27 mouse cellular contexts compared by ENCODE assay signal in genomic region chr10:93441501-93441900, GRCm38 (mm10). TPM values are rescaled to one million over a fixed set of nuclear protein-coding genes. Genes with fewer than 3 reads are reported as not detected.
A peak's percentile ranks its signal among the peaks of the same experiment; 100 is the strongest.
DNase-seq lines count a peak whose midpoint lies in the region; ATAC-seq lines count a peak whose summit lies in the region.
"Had no signal": no experiment of that assay in that cellular context is flagged by ENCODE, and none has a peak within 500 bp of the region (broad histone marks: within the 10 kb centered on the region; RNA-seq: fewer than 3 reads in every experiment).

No protein-coding gene starts in this region.

- no peak for ATAC-seq in heart, embryonic 11.5 days (replicated peaks; ENCODE audit: insufficient number of reproducible peaks, low FRiP score, low TSS enrichment)
- peak; percentile 78 for ATAC-seq in heart, embryonic 16.5 days (replicated peaks; ENCODE audit: extremely low read depth, insufficient read depth, low FRiP score)
- peak; percentile 50; the same call in 1 of the 2 replicates for ATAC-seq in lung, embryonic 15.5 days (ENCODE audit: borderline replicate concordance, extremely low read depth, low FRiP score, low TSS enrichment)
- ATAC-seq in erythroblast, adult 5-6 weeks (replicated peaks; ENCODE audit: low FRiP score, poor library complexity, severe bottlenecking), result no peak
- ATAC-seq: forebrain, embryonic 15.5 days; intestine, postnatal 0 days had no signal

- intact Hi-C loops in heart, postnatal 10 days (cut with DNase I), result no loop called here
- intact Hi-C loops in heart, postnatal 25 days (cut with DNase I), result no loop called here

- H3K27me3 ChIP-seq in heart, embryonic 11.5 days (ENCODE audit: control insufficient read depth, insufficient read depth, low read length), result no peaks in the 10 kb centered on the region
- H3K27me3 ChIP-seq in heart, embryonic 16.5 days (ENCODE audit: control insufficient read depth, insufficient read depth, low read length), result no peaks in the 10 kb centered on the region
- H3K27me3 ChIP-seq in lung, embryonic 15.5 days, result no peaks in the 10 kb centered on the region
- H3K27me3 ChIP-seq: embryonic facial prominence, embryonic 12.5 days; forebrain, embryonic 15.5 days; limb, embryonic 15.5 days had no signal

- H3K9ac ChIP-seq in heart, embryonic 11.5 days (ENCODE audit: low read depth, low read length), result no peak overlapping the region
- no peak overlapping the region for H3K9ac ChIP-seq in heart, embryonic 16.5 days (ENCODE audit: low read length)
- H3K9ac ChIP-seq in lung, embryonic 15.5 days, result no peak overlapping the region
- H3K9ac ChIP-seq: embryonic facial prominence, embryonic 12.5 days; forebrain, embryonic 15.5 days; hindbrain, embryonic 14.5 days; limb, embryonic 15.5 days had no signal

- H3K4me2 ChIP-seq in heart, embryonic 11.5 days, result no peak overlapping the region
- H3K4me2 ChIP-seq in heart, embryonic 16.5 days (ENCODE audit: low read depth, low read length), result no peak overlapping the region
- H3K4me2 ChIP-seq in lung, embryonic 15.5 days, result no peak overlapping the region
- H3K4me2 ChIP-seq: embryonic facial prominence, embryonic 12.5 days; forebrain, embryonic 15.5 days; hindbrain, embryonic 14.5 days; limb, embryonic 15.5 days had no signal

- 39% methylated on average over 6 of the region's 6 CpGs for WGBS in heart, embryonic 11.5 days (ENCODE audit: insufficient replicate concordance)
- 37% methylated on average over 6 of the region's 6 CpGs for WGBS in heart, embryonic 16.5 days
- 69% methylated on average over 6 of the region's 6 CpGs for WGBS in lung, embryonic 15.5 days

- H3K36me3 ChIP-seq in heart, embryonic 11.5 days (ENCODE audit: control insufficient read depth, insufficient read depth, low read length), result no peaks in the 10 kb centered on the region
- H3K36me3 ChIP-seq in heart, embryonic 16.5 days (ENCODE audit: control insufficient read depth, insufficient read depth), result no peaks in the 10 kb centered on the region
- H3K36me3 ChIP-seq in lung, embryonic 15.5 days, result no peaks in the 10 kb centered on the region
- H3K36me3 ChIP-seq: embryonic facial prominence, embryonic 12.5 days; forebrain, embryonic 10.5 days; forebrain, embryonic 15.5 days; limb, embryonic 10.5 days; limb, embryonic 15.5 days had no signal

- H3K27ac ChIP-seq in heart, embryonic 11.5 days (ENCODE audit: low read depth, low read length), result peak overlapping the region; percentile 72
- peak overlapping the region; percentile 78 for H3K27ac ChIP-seq in heart, embryonic 16.5 days (ENCODE audit: low read length)
- no peak overlapping the region for H3K27ac ChIP-seq in lung, embryonic 15.5 days
- H3K27ac ChIP-seq: embryonic facial prominence, embryonic 12.5 days; forebrain, embryonic 10.5 days; forebrain, embryonic 15.5 days; hindbrain, embryonic 14.5 days; limb, embryonic 10.5 days; limb, embryonic 15.5 days had no signal

- peaks cover 56% of the 10 kb centered on the region for H3K4me1 ChIP-seq in heart, embryonic 11.5 days (ENCODE audit: control insufficient read depth, insufficient read depth, low read length)
- peaks cover 59% of the 10 kb centered on the region for H3K4me1 ChIP-seq in heart, embryonic 16.5 days (ENCODE audit: control insufficient read depth, insufficient read depth, low read length)
- peaks cover 21% of the 10 kb centered on the region for H3K4me1 ChIP-seq in lung, embryonic 15.5 days
- H3K4me1 ChIP-seq: forebrain, embryonic 15.5 days had no signal

- no peak overlapping the region for H3K4me3 ChIP-seq in heart, embryonic 11.5 days (ENCODE audit: low read depth, low read length)
- no peak overlapping the region for H3K4me3 ChIP-seq in heart, embryonic 16.5 days (ENCODE audit: low read length)
- H3K4me3 ChIP-seq in lung, embryonic 15.5 days, result no peak overlapping the region
- H3K4me3 ChIP-seq: embryonic facial prominence, embryonic 12.5 days; forebrain, embryonic 10.5 days; forebrain, embryonic 15.5 days; limb, embryonic 10.5 days; limb, embryonic 15.5 days had no signal

- H3K9me3 ChIP-seq in heart, embryonic 11.5 days (replicated peaks; ENCODE audit: control insufficient read depth, low read length), result no peaks in the 10 kb centered on the region
- H3K9me3 ChIP-seq in heart, embryonic 16.5 days (replicated peaks; ENCODE audit: control insufficient read depth, low read length), result no peaks in the 10 kb centered on the region
- H3K9me3 ChIP-seq in lung, embryonic 15.5 days, result no peaks in the 10 kb centered on the region
- H3K9me3 ChIP-seq: embryonic facial prominence, embryonic 12.5 days; forebrain, embryonic 10.5 days; forebrain, embryonic 15.5 days; limb, embryonic 10.5 days; limb, embryonic 15.5 days had no signal

- no peak for DNase-seq in heart, postnatal 10 days
- no peak for DNase-seq in heart, postnatal 25 days (ENCODE audit: low spot score)
- DNase-seq in lung, postnatal 4 days, result no peak
- DNase-seq: adrenal gland, postnatal 14 days; cerebellum, adult 11-12 months; cerebellum, adult 9-11 months; embryo, embryonic 11 days; gastrocnemius, postnatal 25 days; kidney, adult 9 months; kidney, postnatal 10 days; layer of hippocampus, postnatal 36 days; midbrain, embryonic 14.5 days; thymus, adult 2 months had no signal

RNA-seq across cellular contexts. Expression of gene Lta4h, which starts 11.7 kb away (rescaled TPM):
- polyA plus RNA-seq in heart, embryonic 11.5 days (2014; fragmentation: Nextera tagmentation; extraction: Ambion mirVana), result 274 and 286 TPM in 2 replicates
- total RNA-seq in heart, postnatal 10 days (2021), result 10 to 100 TPM; 55.5 to 65.4 TPM
- polyA plus RNA-seq in heart, embryonic 16.5 days (2015; fragmentation: Nextera tagmentation; extraction: Ambion mirVana), result 386 and 413 TPM in 2 replicates
- total RNA-seq in heart, postnatal 25 days (2021), result 10 to 100 TPM; 33.8 to 34.1 TPM
- polyA plus RNA-seq in lung, embryonic 15.5 days (2015; fragmentation: Nextera tagmentation; extraction: Ambion mirVana), result 217 and 222 TPM in 2 replicates
- total RNA-seq in erythroblast, adult 5-6 weeks (2015; ENCODE audit: low replicate concordance), result 251 and 286 TPM in 2 replicates
- total RNA-seq in erythroblast, adult 5-6 weeks (2017; ENCODE audit: low replicate concordance), result 144 and 157 TPM in 2 replicates

RNA-seq across cellular contexts. Expression of gene Hal, which starts 47.1 kb away (rescaled TPM):
- polyA plus RNA-seq in heart, embryonic 11.5 days (2014; fragmentation: Nextera tagmentation; extraction: Ambion mirVana), result not detected in 2 replicates
- not detected for total RNA-seq in heart, postnatal 10 days (2021)
- polyA plus RNA-seq in heart, embryonic 16.5 days (2015; fragmentation: Nextera tagmentation; extraction: Ambion mirVana), result 0.19 and 0.80 TPM in 2 replicates
- under 1 TPM; 0.21 to 0.50 TPM for total RNA-seq in heart, postnatal 25 days (2021)
- 0.19 TPM in 1 of 2 replicates, not detected in the other for polyA plus RNA-seq in lung, embryonic 15.5 days (2015; fragmentation: Nextera tagmentation; extraction: Ambion mirVana)
- 2.5 and 3.6 TPM in 2 replicates for total RNA-seq in erythroblast, adult 5-6 weeks (2015; ENCODE audit: low replicate concordance)
- 0.51 and 1.3 TPM in 2 replicates for total RNA-seq in erythroblast, adult 5-6 weeks (2017; ENCODE audit: low replicate concordance)
- total RNA-seq: hematopoietic stem cell, adult 5-6 weeks; monocyte, adult 5-6 weeks had no signal
- polyA plus RNA-seq: embryonic facial prominence, embryonic 12.5 days; forebrain, embryonic 15.5 days; frontal cortex, adult 2 months; hindbrain, embryonic 14.5 days; midbrain, embryonic 14.5 days had no signal

Comparison
In these comparisons a context has a peak if more than half of its experiments do, and no peak if none do; other contexts are left out.
1. ATAC-seq: peak in heart, embryonic 16.5 days (single experiment) and lung, embryonic 15.5 days (single experiment); none in heart, embryonic 11.5 days (single experiment) and erythroblast, adult 5-6 weeks (single experiment).